Mouse (Mus musculus) hindbrain, postnatal 0 days (tissue): ENCODE measurements around the gene Nkd1. TPM values are rescaled to one million over a fixed set of nuclear protein-coding genes. Genes with fewer than 3 reads are reported as not detected.

Experiments
- ATAC-seq: fragments of 200-750 bp; cut with Nextera tagmentation; 2 replicates; pipeline ENCODE4 v1.8.0; 2017; ENCODE audit warnings: mild to moderate bottlenecking, moderate TSS enrichment, moderate library complexity
- DNase-seq: peaks from one replicate; pipeline ENCODE4 v3.0.0-alpha.2; 2015; ENCODE audit warnings: low spot score
- H3K27ac ChIP-seq: fragments of 300-500 bp; sonication (generic); 2 replicates; pipeline ENCODE4 v1.5.1; 2014; ENCODE audit warnings: mild to moderate bottlenecking
- H3K27me3 ChIP-seq: fragments of 300-500 bp; sonication (generic); 2 replicates; pipeline ENCODE4 v1.6.1; 2014; ENCODE audit warnings: low read length, mixed read lengths; ENCODE audit not compliant: insufficient read depth
- H3K36me3 ChIP-seq: fragments of 300-500 bp; sonication (generic); 2 replicates; pipeline ENCODE4 v1.6.1; 2014; ENCODE audit warnings: low read length, mixed read lengths; ENCODE audit not compliant: insufficient read depth
- H3K4me1 ChIP-seq: fragments of 300-500 bp; sonication (generic); 2 replicates; pipeline ENCODE4 v1.6.1; 2014; ENCODE audit warnings: antibody characterized with exemption, low read length, mixed read lengths; ENCODE audit not compliant: insufficient read depth
- H3K4me2 ChIP-seq: fragments of 300-500 bp; sonication (generic); 2 replicates; pipeline ENCODE4 v1.6.1; 2014; ENCODE audit warnings: low read depth, mild to moderate bottlenecking, low read length, moderate library complexity, mixed read lengths
- H3K4me3 ChIP-seq: fragments of 300-500 bp; sonication (generic); 2 replicates; pipeline ENCODE4 v1.5.1; 2014; ENCODE audit warnings: low read length
- H3K9ac ChIP-seq: fragments of 300-500 bp; sonication (generic); replicated peaks from 2 replicates; pipeline ENCODE4 v1.6.1; 2014; ENCODE audit warnings: mild to moderate bottlenecking, low read length, moderate library complexity, mixed read lengths
- H3K9me3 ChIP-seq: fragments of 300-500 bp; sonication (generic); 2 replicates; pipeline ENCODE4 v1.6.1; 2016; ENCODE audit warnings: low read length, mixed read lengths
- CTCF ChIP-seq: IDR thresholded peaks from 2 replicates; pipeline ENCODE4 v1.5.1; 2016; ENCODE audit warnings: antibody characterized with exemption, control low read depth, low read depth
- WGBS: fragments of 180-500 bp; shearing (Covaris S2); extraction: QIAGEN DNeasy Blood & Tissue Kit; methylation state at CpG from one replicate; pipeline ENCODE4 v1.1.7; 2014; 5-methylcytosine and 5-hydroxymethylcytosine counted together
- polyA plus RNA-seq: library from polyadenylated mRNA; unstranded; fragments of >200 nt; fragmentation: Nextera tagmentation; extraction: Ambion mirVana; gene quantifications from 2 replicates; pipeline ENCODE4 v1.2.1, GENCODE M21; 2015
- total RNA-seq: library from RNA; depleted of rRNA; stranded (reverse); fragments of >200 nt; gene quantifications from 2 replicates; pipeline ENCODE4 v1.2.3, GENCODE M21; 2014

Gene Nkd1
- total and polyA plus RNA-seq, 2 experiments from 2014 or later: 51.1 to 53.9 TPM

- Histone ChIP-seq H3K9ac (no peak overlapping the region), H3K9me3 (no peaks in the 10 kb centered on the region), H3K27ac (no peak overlapping the region), H3K4me1 (0 out of 2 replicates have a peak, but pooled peaks cover 11% of the 10 kb centered on the region), H3K4me2 (no peak overlapping the region), H3K36me3 (no peaks in the 10 kb centered on the region), H3K27me3 (no peaks in the 10 kb centered on the region; the same call in 1 of the 2 replicates), H3K4me3 (no peak overlapping the region)
- ATAC-seq (no peak), DNase-seq (no peak)
- 52% methylated on average over 5 of the region's 5 CpGs for WGBS
- TF ChIP-seq CTCF: no peak
These were observed 10.1 kb upstream of the Nkd1 start for GRCm38 (mm10) chr8:88511061-88511460.

GRCm38 (mm10) chr8:88512094-88512794 is 8.9 kb upstream of the Nkd1 start:
- Histone ChIP-seq H3K4me2 (peak overlapping the region; percentile 5; the same call in 1 of the 2 replicates), H3K4me3 (no peak overlapping the region), H3K27ac (peak overlapping the region; percentile 64; the same call in 1 of the 2 replicates), H3K9ac (peak overlapping the region; percentile 6; the same call in 1 of the 2 replicates), H3K27me3 (no peaks in the 10 kb centered on the region; the same call in 1 of the 2 replicates), H3K36me3 (no peaks in the 10 kb centered on the region), H3K4me1 (0 out of 2 replicates have a peak, but pooled peaks cover 11% of the 10 kb centered on the region), H3K9me3 (no peaks in the 10 kb centered on the region)
- TF ChIP-seq CTCF: no peak
- ATAC-seq: peak; percentile 90
- DNase-seq: peak; percentile 75
- 5% methylated on average over 15 of the region's 15 CpGs for WGBS

GRCm38 (mm10) chr8:88518047-88518446 is 3.1 kb upstream of the Nkd1 start:
- no peak overlapping the region for H3K4me3 ChIP-seq
- no peaks in the 10 kb centered on the region for H3K9me3 ChIP-seq
- WGBS: 62% methylated on average over 9 of the region's 9 CpGs
- H3K4me2 ChIP-seq: no peak overlapping the region
- DNase-seq (no peak), ATAC-seq (no peak)
- no peak overlapping the region for H3K27ac ChIP-seq
- H3K36me3 ChIP-seq: no peaks in the 10 kb centered on the region
- H3K27me3 ChIP-seq: no peaks in the 10 kb centered on the region; the same call in 1 of the 2 replicates
- no peak for TF ChIP-seq CTCF
- peaks cover 4% of the 10 kb centered on the region; the same call in 1 of the 2 replicates for H3K4me1 ChIP-seq
- H3K9ac ChIP-seq: no peak overlapping the region

- Histone ChIP-seq H3K9ac (no peak overlapping the region), H3K27ac (no peak overlapping the region), H3K4me3 (peak overlapping the region; percentile 79; the same call in 1 of the 2 replicates), H3K4me1 (peaks cover 4% of the 10 kb centered on the region; the same call in 1 of the 2 replicates), H3K9me3 (no peaks in the 10 kb centered on the region), H3K4me2 (peak overlapping the region; percentile 92), H3K36me3 (no peaks in the 10 kb centered on the region), H3K27me3 (no peaks in the 10 kb centered on the region)
- no peak for TF ChIP-seq CTCF
- ATAC-seq: no peak
- DNase-seq: peak; percentile 52
- WGBS: 11% methylated on average over 13 of the region's 13 CpGs
These were observed 773 bp upstream of the Nkd1 start for GRCm38 (mm10) chr8:88520381-88520780.

- no peak for TF ChIP-seq CTCF
- Histone ChIP-seq H3K4me1 (peaks cover 4% of the 10 kb centered on the region; the same call in 1 of the 2 replicates), H3K27ac (peak overlapping the region; percentile 76), H3K4me3 (peak overlapping the region; percentile 79), H3K4me2 (peak overlapping the region; percentile 92), H3K9ac (peak overlapping the region; percentile 80), H3K27me3 (no peaks in the 10 kb centered on the region), H3K36me3 (no peaks in the 10 kb centered on the region), H3K9me3 (no peaks in the 10 kb centered on the region)
- DNase-seq: peak; percentile 23
- ATAC-seq: peak; percentile 25
- under 1% methylated on average over 53 of the region's 65 CpGs for WGBS
These were observed 624 bp downstream of the Nkd1 start for GRCm38 (mm10) chr8:88521541-88522414.

- 16% methylated on average over 5 of the region's 5 CpGs for WGBS
- no peaks in the 10 kb centered on the region for H3K9me3 ChIP-seq
- peak overlapping the region; percentile 32; the same call in 1 of the 2 replicates for H3K27ac ChIP-seq
- peak; percentile 40 for DNase-seq
- H3K36me3 ChIP-seq: no peaks in the 10 kb centered on the region
- H3K4me1 ChIP-seq: peaks cover 4% of the 10 kb centered on the region; the same call in 1 of the 2 replicates
- no peak for TF ChIP-seq CTCF
- H3K9ac ChIP-seq: peak overlapping the region; percentile 80
- H3K27me3 ChIP-seq: no peaks in the 10 kb centered on the region
- H3K4me3 ChIP-seq: peak overlapping the region; percentile 79
- H3K4me2 ChIP-seq: peak overlapping the region; percentile 92
- no peak for ATAC-seq
These were observed 1.4 kb downstream of the Nkd1 start for GRCm38 (mm10) chr8:88522433-88523030.
